Mouse (Mus musculus): ENCODE data around the gene H6pd. TPM values are rescaled to one million over a fixed set of nuclear protein-coding genes. Genes with fewer than 3 reads are reported as not detected.

Gene H6pd
- 6.9 and 7.8 TPM in 2 replicates for total RNA-seq (2012; rRNA removed)
- 10 to 100 TPM in 1 of 2 experiments, not detected in 1; 10.8 TPM for polyA plus RNA-seq (2012; ENCODE audit: insufficient read depth in 1 of 2, insufficient read length in 2 of 2, low read depth in 1 of 2, low replicate concordance in 2 of 2, missing spikeins in 1 of 2)

GRCm38 (mm10) chr4:150008853-150009586 is at the start of gene H6pd:
TSS of gene H6pd (minus strand) at chr4:150009023.
- peak; percentile 95 for DNase-seq (ENCODE audit: low read depth, low spot score)
- H3K79me2 ChIP-seq (ENCODE audit: control insufficient read depth, insufficient read depth, low read length, poor library complexity) = peaks cover 8% of the 10 kb centered on the region
- peak within 1 kb of the TSS; percentile 80 for H3K27ac ChIP-seq (ENCODE audit: control insufficient read depth, low read depth, low read length)
- H3K4me3 ChIP-seq (ENCODE audit: control insufficient read depth in 1 of 2, insufficient read depth in 1 of 2, low read depth in 2 of 2, low read length in 2 of 2) = peak within 1 kb of the TSS; percentile 74 to 83
- H3K9me3 ChIP-seq (replicated peaks; ENCODE audit: insufficient read depth, low read length) = no peaks in the 10 kb centered on the region
- peak within 1 kb of the TSS; percentile 93 for H3K9ac ChIP-seq (ENCODE audit: control insufficient read depth, low read depth, low read length, poor library complexity, severe bottlenecking)
- no peaks in the 10 kb centered on the region for H3K27me3 ChIP-seq (ENCODE audit: control insufficient read depth in 1 of 2, insufficient read depth in 2 of 2, low read length in 2 of 2)
- peaks cover 0 to 13% of the 10 kb centered on the region in 2 experiments; a peak in 2 of 4 replicates for H3K36me3 ChIP-seq (ENCODE audit: control insufficient read depth in 1 of 2, insufficient read depth in 2 of 2, low read length in 2 of 2)
- H3K4me1 ChIP-seq (ENCODE audit: control insufficient read depth in 1 of 2, insufficient read depth in 2 of 2, low read length in 2 of 2) = peaks cover 6 to 35% of the 10 kb centered on the region in 2 experiments
- no peak for TF ChIP-seq CTCF (IDR thresholded peaks at IDR 0.05 in 2 of 3, conservative IDR thresholded peaks at IDR 0.05 in 1 of 3; ENCODE audit: control insufficient read depth in 1 of 3, insufficient read depth in 1 of 3, low read depth in 2 of 3, low read length in 3 of 3, poor library complexity in 1 of 3, severe bottlenecking in 1 of 3)
- peak; percentile 34 for TF ChIP-seq TBP (IDR thresholded peaks at IDR 0.05; ENCODE audit: low read depth, low read length)
- peak; percentile 75 for TF ChIP-seq NRF1 (IDR thresholded peaks at IDR 0.05; ENCODE audit: insufficient read depth, low read depth, low read length, poor library complexity, severe bottlenecking)
- TF ChIP-seq RAD21 (IDR thresholded peaks at IDR 0.05; ENCODE audit: low read depth, low read length) = no peak
- no peak for TF ChIP-seq RCOR1 (IDR thresholded peaks at IDR 0.05; ENCODE audit: low read depth, low read length)
- no peak for TF ChIP-seq UBTF (IDR thresholded peaks at IDR 0.05; ENCODE audit: borderline replicate concordance, insufficient read depth, low read depth, low read length)
- no peak for TF ChIP-seq CHD2 (IDR thresholded peaks at IDR 0.05; ENCODE audit: low read length)
- TF ChIP-seq ELF1 (IDR thresholded peaks at IDR 0.05; ENCODE audit: low read depth, low read length) = peak; percentile 3; the same call in 1 of the 2 replicates
- peak; percentile 32; the same call in 1 of the 2 replicates for TF ChIP-seq POLR2AphosphoS2 (IDR thresholded peaks at IDR 0.05; ENCODE audit: low read length)
- no peak for TF ChIP-seq CHD1 (IDR thresholded peaks at IDR 0.05; ENCODE audit: low read depth, low read length)
- peak; percentile 45; the same call in 1 of the 2 replicates for TF ChIP-seq SIN3A (IDR thresholded peaks at IDR 0.05; ENCODE audit: low read length)
- no peak for TF ChIP-seq JUND (IDR thresholded peaks at IDR 0.05; ENCODE audit: low read depth, low read length)
- peak; percentile 33; the same call in 1 of the 2 replicates for TF ChIP-seq MAX (IDR thresholded peaks at IDR 0.05; ENCODE audit: low read length)
- no peak for TF ChIP-seq EP300 (IDR thresholded peaks at IDR 0.05; ENCODE audit: low read depth in 1 of 2, low read length in 2 of 2)
- TF ChIP-seq GABPA (IDR thresholded peaks at IDR 0.05; ENCODE audit: low read depth, low read length) = no peak
- no peak for TF ChIP-seq POLR2AphosphoS5 (IDR thresholded peaks at IDR 0.05; ENCODE audit: borderline replicate concordance, low read depth, low read length)
- no peak for TF ChIP-seq KAT2A (conservative IDR thresholded peaks at IDR 0.05; ENCODE audit: low read depth, low read length)
- 0 out of 2 replicates have a peak, but pooled peaks have one; percentile 21 for TF ChIP-seq MYC (IDR thresholded peaks at IDR 0.05; ENCODE audit: low read depth, low read length)
- TF ChIP-seq BHLHE40 (IDR thresholded peaks at IDR 0.05; ENCODE audit: borderline replicate concordance, low read depth, low read length) = no peak
- TF ChIP-seq MXI1 (IDR thresholded peaks at IDR 0.05; ENCODE audit: low read depth, low read length) = peak; percentile 53
- no peak for TF ChIP-seq MEF2A (IDR thresholded peaks at IDR 0.05; ENCODE audit: extremely low read depth, insufficient replicate concordance, low read depth, low read length, poor library complexity, severe bottlenecking)
- no peak for TF ChIP-seq TCF12 (IDR thresholded peaks at IDR 0.05; ENCODE audit: low read depth, low read length)
- no peak for TF ChIP-seq ZKSCAN1 (IDR thresholded peaks at IDR 0.05; ENCODE audit: low read depth, low read length)
- peak; percentile 19 for TF ChIP-seq ETS1 (IDR thresholded peaks at IDR 0.05; ENCODE audit: low read depth, low read length)
- TF ChIP-seq USF2 (IDR thresholded peaks at IDR 0.05; ENCODE audit: borderline replicate concordance in 1 of 2, insufficient read depth in 1 of 2, low read depth in 1 of 2, low read length in 2 of 2) = no peak
- peak; percentile 85 for TF ChIP-seq NELFE (IDR thresholded peaks at IDR 0.05; ENCODE audit: low read depth, low read length)
- TF ChIP-seq ZC3H11A (IDR thresholded peaks at IDR 0.05; ENCODE audit: low read depth, low read length) = no peak
- TF ChIP-seq MAFK (IDR thresholded peaks at IDR 0.05; ENCODE audit: borderline replicate concordance, low read depth, low read length) = no peak
- no peak for TF ChIP-seq MYB (IDR thresholded peaks at IDR 0.05; ENCODE audit: low read depth, low read length)
- TF ChIP-seq MAZ (IDR thresholded peaks at IDR 0.05; ENCODE audit: low read depth, low read length) = peak; percentile 46; the same call in 1 of the 2 replicates
- no peak for TF ChIP-seq SMC3 (IDR thresholded peaks at IDR 0.05; ENCODE audit: low read depth, low read length)
- TF ChIP-seq GATA1 (IDR thresholded peaks at IDR 0.05; ENCODE audit: low read depth, low read length) = no peak
- no peak for TF ChIP-seq TAL1 (IDR thresholded peaks at IDR 0.05; ENCODE audit: low read length)
- peak; percentile 88 for TF ChIP-seq ZMIZ1 (IDR thresholded peaks at IDR 0.05; ENCODE audit: low read depth, low read length)
- no peak for TF ChIP-seq ZNF384 (IDR thresholded peaks at IDR 0.05; ENCODE audit: low read depth, low read length)
